Mouse (Mus musculus) naive thymus-derived CD4-positive, alpha-beta T cell, adult 2 months (primary cell): ENCODE results near the gene March8.

Source experiments
- DNase-seq: peaks from one replicate; pipeline ENCODE4 v3.0.0-alpha.2; 2011; ENCODE audit warnings: low read depth

The March8 gene

DNA sequence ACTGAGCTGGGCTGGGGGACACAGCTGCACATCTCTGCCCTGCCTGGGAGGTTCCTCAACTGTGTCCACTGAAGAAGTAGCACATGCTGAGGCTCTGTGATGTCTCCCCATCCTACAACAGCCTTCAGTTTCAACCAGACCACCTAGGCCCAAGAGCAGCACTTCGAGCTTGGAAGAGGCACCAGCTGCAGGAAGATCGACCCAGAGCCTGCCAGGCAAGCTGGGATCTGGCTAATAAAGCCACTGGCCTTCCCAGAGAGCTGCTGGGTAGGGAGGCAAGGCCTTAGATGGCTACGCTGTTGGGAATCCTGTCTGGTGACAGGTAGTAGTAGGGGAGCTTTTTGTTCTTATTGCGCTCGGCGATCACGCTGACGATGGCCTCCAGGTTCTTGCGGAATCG lies 72.6 kb downstream of the March8 start:
- no peak for DNase-seq

DNA sequence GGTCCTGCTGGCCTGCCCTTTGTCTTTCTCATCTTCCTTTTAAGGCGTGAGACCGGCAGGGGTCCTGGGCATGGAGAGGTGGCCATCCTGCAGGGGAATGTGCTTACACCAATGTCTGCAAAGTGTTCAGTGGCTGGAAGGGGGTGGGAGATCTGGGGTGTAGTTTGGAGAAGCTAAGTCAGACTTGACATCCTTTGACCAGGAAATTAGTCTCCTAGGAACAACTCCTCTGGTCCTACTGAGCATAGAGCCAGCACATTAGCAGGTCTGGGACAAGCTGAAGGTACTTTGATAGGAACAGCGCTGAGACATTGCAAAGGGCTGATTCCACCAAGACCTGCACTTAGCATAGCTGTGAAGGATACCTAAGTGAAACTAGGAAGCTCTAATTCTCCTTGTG lies 73.9 kb downstream of the March8 start:
- DNase-seq: no peak

DNA sequence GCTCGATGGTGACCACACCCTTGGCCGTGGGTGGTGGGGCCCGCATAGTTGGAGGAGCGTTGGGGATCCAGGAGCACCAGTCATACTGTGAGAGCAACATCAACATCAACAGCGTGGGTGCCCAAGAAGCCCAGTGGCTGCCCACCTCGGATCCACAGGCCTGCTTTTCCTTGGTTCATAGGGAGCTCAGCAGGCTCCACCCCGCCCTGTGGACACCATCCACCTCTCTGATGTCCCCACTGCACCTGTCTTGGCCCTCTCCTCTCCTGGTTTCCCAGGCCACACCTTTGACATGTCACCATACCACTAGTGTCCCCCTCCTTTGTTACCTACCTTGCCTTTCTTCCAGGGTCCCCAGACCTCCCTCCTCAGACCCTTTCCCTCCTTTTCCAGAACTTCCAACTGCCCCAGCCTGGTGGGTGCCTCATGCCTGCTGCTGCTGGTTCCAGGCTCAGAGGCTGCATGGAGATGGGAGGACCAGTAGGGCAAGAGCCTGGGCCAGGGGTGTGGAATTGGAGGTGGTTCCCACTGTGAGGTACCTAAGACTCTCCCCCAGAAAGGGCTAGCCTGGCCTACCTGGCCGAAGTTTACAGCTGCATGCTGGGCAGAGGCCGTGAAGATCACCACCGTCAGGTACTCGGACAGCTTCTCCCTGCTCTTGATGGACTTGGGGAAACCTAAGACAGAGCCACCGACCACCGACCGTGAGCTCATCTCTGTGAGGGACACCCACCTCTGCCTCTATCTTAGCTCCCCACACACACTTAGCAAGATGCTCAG lies 74.9 kb downstream of the March8 start:
- DNase-seq: no peak

DNA sequence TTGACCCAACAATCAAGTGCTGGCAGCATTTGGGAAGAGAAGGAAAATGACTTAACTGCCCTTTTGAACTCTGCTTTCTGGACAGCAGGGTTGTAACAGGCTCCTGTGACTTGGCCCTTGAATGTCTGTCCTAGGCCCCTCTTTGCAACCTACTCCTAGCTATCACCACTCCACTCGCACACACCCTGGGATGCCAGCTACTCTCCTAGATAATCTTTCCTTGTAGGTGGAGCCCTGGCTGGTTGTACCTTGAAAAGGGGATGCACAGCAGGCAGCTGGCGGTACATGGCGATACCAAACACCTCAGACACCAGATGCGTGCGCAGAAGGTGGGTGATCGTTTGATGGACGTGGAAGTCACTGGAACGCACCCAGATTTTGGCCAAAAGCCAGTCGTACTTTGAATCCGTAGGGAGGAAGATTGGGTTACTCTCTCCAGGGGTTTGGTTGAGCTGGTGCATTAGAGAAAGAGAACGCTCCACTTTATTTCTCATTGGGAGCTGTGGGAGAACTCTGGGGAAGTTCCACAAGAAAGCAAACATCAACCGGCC lies 77.4 kb downstream of the March8 start:
- no peak for DNase-seq

DNA sequence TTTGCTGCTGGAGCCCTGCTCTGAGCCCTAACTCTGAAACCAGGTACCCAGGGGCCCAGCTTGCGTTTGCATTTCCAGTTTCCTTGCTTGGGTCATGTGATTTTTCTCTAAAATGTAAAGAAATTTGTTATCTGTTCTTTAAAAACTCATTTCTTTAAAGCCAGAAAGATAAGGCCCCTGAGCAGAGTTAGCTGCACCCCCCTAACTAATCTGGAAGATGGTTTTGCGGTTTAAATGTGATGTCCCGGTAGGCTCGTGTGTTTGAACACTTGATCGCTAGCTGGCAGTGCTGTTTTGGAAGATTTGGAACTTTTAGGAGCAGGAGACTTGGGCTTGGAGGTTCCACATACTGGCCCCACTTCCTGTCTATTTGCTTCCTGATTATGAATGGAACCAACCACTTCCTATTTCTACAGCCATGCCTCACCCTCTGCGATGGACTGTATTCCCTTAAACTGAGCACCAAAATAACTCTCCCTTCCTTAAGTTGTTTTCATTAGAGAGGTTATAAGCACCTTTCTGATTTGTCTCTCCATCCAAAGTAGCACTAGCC lies 78.3 kb downstream of the March8 start:
- DNase-seq: no peak

DNA sequence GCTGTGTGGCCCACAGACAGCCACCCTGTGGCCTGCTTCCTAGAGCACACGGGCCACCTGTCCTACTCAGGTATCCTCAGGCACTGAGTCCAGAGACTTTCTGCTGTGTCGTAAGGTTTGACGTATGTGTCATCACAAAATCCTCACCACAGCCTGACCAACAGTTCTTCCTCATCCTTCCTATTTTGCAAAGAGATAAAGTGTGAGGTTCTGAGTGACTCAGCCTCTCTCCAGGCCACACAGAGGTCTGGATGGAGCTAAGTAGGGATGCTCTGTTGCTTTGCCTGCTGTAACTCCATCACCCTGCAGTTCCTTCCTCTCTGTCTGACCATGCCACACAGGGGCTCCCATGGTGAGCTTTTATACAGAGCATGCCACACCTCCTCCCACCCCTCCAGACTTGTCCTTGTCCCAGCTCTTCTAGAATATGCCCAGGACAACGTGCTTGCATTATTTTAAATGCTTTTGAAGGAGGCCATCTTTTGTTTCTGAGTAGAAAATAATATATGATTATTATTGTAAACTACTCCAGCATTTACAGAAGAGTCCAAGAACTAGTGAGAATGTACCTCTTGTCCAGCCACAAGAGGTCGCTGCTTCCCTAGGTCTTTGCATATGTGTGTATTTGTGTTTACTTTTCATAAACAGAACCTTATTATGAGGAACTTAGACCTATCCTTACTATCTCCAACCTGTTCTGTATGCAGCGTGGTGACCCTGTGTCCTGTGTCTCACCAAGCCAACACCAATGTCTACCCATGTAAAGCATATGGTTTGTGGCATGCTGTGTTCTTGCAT lies 79.9 kb downstream of the March8 start:
- DNase-seq: no peak

DNA sequence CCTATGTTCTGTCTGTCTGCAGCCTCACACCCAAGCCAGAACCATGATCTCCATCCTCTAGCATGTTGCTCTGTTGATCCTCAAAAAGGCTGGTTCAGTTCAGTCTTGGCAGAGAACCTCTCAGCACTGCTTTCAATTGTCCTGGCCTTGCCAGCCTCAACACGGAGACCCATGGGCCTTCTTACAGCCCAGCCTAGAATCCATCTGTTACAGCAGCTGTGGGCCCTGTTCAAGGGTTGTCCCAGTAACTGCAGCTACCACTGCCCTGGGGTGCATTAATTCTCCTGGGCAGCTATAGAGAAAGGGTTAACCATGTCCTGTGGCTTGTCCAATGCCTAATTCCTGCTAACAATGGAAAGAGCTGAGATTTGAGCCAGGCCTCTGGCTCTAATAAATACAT lies 80.7 kb downstream of the March8 start:
- DNase-seq: no peak

DNA sequence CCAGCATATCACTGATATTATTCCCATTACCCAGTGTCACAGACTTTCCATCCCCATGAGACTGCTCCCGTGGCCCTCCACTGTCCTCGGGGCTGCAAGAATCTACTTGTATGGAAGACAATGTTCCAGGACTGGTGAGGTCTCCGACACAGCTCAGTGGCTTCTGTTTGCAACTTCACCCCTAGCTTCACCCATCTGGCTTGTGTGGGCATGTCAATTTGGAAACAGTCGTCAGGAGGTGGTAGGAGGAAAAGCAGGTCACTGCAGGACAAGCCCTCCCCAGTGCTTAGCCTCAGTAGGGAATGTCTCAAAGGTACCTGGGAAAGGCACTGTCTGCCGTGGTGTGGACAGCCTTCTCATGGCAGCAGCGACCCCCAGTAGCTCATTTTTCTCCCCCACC lies 81.9 kb downstream of the March8 start:
- no peak for DNase-seq

DNA sequence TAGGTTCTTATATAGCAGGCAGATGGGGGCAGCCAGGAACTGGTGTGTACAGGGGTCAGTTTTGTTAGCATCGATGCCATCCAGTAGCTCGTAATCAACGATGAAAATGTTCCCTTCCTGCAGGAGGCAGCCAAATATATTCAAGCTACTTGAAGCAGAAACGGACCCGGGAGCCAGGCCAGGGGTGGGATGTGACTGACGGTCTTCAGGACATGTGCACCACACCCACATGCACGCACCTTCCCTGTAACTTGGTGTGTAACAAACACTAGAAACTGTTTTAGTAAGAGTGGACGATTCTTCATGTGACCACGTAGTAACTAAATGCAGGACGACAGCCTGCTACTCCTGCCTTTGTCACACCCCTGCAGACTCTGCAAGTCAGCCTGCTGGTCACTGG lies 82.4 kb downstream of the March8 start:
- DNase-seq: no peak

DNA sequence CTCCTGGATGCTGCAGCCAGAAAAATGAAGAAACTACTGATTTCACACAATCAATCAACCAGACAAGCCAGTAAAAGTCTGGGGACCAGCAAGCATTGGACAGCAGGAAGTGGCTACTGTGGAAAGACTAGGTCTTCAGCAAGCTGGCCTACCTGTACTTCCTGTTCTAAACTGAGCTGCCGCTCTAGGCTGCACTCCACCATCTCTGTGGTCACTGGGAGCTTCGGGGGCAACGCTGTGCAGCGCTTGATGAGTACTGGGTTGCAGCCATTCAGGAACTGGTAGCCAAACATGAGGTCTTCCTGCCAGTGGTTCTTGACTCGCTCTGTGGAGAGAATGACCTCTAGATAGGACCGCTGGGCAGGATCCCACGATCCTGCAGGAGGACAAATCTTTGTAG lies 85.2 kb downstream of the March8 start:
- no peak for DNase-seq

DNA sequence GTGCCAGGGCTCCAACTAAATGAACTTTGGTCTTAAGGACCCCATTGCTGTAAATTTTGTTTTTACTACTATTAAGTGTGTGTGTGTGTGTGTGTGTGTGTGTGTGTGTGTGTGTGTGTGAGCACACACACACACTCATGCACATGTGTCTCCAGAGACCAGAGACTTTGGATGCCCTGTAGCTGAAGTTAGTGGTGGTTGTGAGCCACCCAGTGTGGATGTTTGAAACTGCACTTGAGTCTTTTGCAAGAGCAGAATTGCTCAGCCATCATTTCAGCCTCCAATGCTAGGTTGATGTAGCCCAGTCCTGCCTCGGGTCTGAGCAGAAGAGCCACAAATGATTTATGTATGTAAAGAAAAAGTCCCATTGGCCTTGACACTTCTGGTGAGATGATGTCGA lies 85.8 kb downstream of the March8 start:
- DNase-seq: no peak

DNA sequence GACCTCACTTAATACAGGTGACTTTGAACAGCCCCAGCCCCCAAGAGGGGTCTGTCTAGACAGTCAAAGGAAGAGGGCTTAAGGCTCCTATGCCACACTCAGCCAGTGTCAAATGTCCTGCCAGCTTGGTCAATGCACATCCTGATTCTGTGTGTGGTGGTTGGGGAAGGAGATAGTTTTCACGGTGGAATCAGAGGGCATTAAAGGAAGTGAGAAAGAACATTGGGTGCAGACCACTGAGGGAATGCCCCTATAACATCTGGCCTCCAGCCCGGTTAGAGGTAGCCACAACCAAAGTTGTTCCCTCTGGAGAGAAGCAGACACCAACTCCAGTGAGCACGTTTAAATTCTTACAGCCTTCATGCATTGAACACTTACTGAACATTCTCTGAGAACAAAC lies 89.7 kb downstream of the March8 start:
- DNase-seq: no peak

DNA sequence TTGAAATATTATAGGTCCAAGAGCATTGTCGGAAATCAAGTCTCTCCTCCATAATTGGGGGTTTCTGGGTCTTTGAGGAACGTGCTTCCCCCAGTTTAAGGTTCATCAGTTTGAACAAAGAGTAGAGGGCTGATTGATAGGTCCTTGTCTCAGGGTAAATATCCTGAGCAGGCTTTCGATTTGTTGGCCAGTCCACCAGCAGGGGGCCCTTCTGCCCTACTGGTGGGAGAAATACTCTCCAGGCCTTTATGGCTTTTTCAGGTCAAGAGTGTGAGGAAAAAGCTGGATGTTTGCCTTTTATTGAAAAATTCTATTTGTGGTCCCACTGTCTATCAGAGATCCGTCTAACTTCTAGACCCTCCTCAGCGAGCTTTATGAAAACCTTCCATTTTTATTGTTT lies 90.5 kb downstream of the March8 start:
- no peak for DNase-seq

DNA sequence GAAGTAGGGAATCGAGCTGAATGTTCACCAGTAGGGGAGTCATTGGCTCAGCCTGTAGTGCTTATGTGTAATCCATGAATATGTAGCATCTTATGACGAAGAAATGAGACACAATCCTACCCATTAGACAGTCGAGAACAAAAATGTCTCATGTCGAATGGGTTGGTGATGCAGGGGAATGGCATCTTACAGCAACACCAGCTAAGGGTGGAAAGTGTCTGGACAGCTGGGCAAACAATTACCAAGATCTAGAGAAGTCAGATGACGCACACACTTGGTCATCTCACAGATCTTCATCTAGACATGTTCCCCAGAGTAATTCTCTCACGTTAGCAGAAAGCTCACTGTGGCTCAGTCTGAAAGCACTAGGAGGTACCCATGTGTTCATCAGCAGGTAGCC lies 101.0 kb downstream of the March8 start:
- DNase-seq: no peak

DNA sequence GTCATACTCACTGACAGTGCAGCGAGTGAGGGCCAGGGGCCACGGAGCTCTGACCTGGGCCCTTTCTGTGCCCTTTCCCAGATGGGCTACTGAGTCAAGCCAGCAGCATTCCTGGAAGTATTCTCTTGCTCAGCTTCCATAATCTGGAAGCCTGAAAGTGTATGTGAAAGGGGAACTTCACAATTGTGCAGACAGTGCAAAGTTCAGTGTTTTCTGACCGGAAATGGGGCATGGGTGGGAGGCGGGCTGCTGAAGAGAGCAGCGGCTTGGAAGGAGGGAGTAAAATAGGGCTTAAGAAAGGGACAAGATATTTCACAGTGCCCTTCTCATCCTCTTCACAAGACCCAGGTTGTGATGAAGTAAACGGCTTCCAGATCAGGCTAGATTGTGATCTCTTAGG lies 101.7 kb downstream of the March8 start:
- no peak for DNase-seq

DNA sequence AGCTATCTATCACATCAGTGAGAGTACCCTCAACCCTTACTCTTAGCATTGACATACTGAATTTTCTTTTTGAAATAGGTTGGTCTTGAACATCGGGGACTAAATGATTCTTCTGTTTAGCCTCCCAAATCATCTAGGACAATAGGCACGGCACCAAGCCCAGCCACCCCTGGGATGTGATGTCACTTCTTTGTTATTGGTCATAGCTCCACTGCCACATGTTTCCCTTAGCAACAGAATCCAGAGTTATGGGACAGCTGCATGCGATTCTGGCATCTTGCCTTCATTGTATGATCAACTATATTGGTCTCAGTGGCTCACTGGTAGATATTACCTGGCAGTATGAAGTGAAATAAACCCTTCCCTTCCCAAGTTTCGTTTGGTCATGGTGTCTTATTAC lies 102.6 kb downstream of the March8 start:
- no peak for DNase-seq

DNA sequence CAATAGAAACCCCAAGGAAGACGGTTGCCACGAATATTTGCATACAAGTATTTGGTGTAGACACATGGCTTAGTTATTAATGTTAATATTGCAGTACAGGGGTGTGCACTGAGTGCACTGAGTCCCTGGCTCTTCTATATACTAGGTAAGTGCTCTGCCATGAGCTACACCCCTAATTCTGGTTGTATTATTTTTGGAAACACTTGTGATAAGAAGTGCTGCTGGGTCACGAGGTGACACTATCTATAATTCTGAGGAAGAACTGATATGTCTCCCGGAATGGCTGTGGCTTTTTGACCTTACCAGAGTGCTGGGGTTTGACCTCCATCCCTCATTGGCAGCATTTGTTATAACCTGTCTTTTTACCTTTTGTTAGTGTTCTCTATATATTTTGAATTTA lies 103.0 kb downstream of the March8 start:
- DNase-seq: no peak

DNA sequence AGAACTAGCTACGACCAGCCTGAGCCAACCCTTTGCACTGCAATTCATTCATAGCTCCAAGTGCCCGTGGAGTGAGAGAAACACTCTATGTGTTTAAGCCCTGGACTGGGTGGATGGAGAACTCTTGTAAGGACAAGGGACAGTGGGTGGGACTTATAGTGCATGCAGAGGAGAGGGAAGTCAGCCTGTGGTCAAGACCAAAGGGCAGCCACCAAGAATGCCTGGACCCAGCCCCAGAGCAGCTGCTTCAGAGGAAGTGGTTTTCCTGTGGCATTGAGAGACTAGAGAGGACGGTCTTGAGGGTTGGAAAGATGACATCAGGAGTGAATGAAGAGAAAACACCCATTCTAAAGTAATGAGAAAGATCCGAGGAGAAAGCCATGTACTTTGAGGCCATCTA lies 118.0 kb downstream of the March8 start:
- DNase-seq: no peak

DNA sequence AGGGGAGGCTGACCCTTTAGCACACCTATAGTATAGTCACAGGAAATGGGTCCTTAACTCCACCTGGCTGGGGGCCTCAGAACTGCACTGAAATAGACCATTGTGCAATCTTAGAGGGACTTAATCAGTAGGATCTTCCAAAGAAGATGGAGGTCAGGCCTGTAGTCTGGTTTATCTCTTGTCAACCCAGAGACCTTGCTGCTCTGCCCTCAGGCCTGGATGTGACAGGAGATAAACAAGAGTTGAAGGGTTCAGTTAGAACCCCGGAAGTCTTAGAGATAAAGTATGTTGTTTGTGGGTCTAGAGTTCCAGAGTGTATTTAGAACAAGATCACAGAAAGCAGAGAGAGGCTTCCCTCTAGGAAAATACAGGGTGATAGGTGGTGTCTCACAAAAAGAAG lies 118.7 kb downstream of the March8 start:
- DNase-seq: no peak

DNA sequence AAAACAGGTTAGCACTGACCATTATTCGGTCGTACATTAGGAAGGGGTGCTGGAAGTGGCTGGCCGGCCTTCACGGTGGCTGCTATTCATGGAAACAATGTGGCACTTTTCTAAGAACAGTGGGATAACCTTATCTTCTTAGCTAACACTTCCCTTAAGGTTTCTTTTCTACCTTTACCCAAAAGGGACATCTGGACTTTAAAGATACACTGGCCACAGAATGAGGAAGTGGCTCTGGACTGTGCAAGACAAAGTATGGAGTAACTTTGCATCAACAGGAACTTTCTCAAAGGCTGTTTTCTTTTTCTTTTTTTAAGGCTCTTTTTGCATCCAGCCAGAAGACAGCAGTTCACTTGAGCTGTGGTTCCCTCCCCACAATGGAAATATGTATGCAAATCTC lies 120.9 kb downstream of the March8 start:
- no peak for DNase-seq
